Mouse (Mus musculus) heart, embryonic 14.5 days (tissue): ENCODE results near the gene Cyth1. TPM values are rescaled to one million over a fixed set of nuclear protein-coding genes. Genes with fewer than 3 reads are reported as not detected.

Source experiments
- ATAC-seq: fragments of 200-750 bp; cut with Nextera tagmentation; 2 replicates; pipeline ENCODE4 v1.8.0; 2017; ENCODE audit warnings: low read depth, moderate TSS enrichment; ENCODE audit not compliant: insufficient number of reproducible peaks, insufficient read depth, low FRiP score
- H3K27ac ChIP-seq, 2 experiments: fragments of 200-500 bp in 1 of 2; fragments of 300-500 bp in 1 of 2; sonication (generic) in 1 of 2; replicated peaks in 1 of 2; 2 replicates each; pipeline ENCODE4 v1.5.1; 2012 to 2014; ENCODE audit warnings: low read depth in 2 of 2, low read length in 2 of 2, control low read depth in 1 of 2, mild to moderate bottlenecking in 1 of 2, mixed read lengths in 1 of 2; ENCODE audit not compliant: control insufficient read depth in 1 of 2, insufficient read depth in 1 of 2
- H3K27me3 ChIP-seq: fragments of 300-500 bp; sonication (generic); 2 replicates; pipeline ENCODE4 v1.6.1; 2014; ENCODE audit warnings: mild to moderate bottlenecking, low read length, control low read depth; ENCODE audit not compliant: control insufficient read depth, insufficient read depth
- H3K36me3 ChIP-seq: fragments of 300-500 bp; sonication (generic); 2 replicates; pipeline ENCODE4 v1.6.1; 2014; ENCODE audit warnings: mild to moderate bottlenecking, control low read depth, low read length, mixed read lengths; ENCODE audit not compliant: control insufficient read depth, insufficient read depth
- H3K4me1 ChIP-seq, 2 experiments: fragments of 200-500 bp in 1 of 2; fragments of 300-500 bp in 1 of 2; sonication (generic) in 1 of 2; 2 replicates each; pipeline ENCODE4 v1.6.1; 2012 to 2014; ENCODE audit warnings: low read length in 2 of 2, control low read depth in 1 of 2, mixed read lengths in 1 of 2; ENCODE audit not compliant: control insufficient read depth in 2 of 2, insufficient read depth in 2 of 2
- H3K4me2 ChIP-seq: fragments of 300-500 bp; sonication (generic); 2 replicates; pipeline ENCODE4 v1.6.1; 2014; ENCODE audit warnings: mild to moderate bottlenecking, low read length
- H3K4me3 ChIP-seq, 2 experiments: fragments of 200-500 bp in 1 of 2; fragments of 300-500 bp in 1 of 2; sonication (generic) in 1 of 2; 2 replicates each; pipeline ENCODE4 v1.5.1; 2012 to 2014; ENCODE audit warnings: low read length in 2 of 2, mild to moderate bottlenecking in 2 of 2, control low read depth in 1 of 2, low read depth in 1 of 2, moderate library complexity in 1 of 2; ENCODE audit not compliant: control insufficient read depth in 1 of 2, insufficient read depth in 1 of 2
- H3K9ac ChIP-seq: fragments of 300-500 bp; sonication (generic); 2 replicates; pipeline ENCODE4 v1.6.1; 2014; ENCODE audit warnings: mild to moderate bottlenecking, low read length
- H3K9me3 ChIP-seq: fragments of 300-500 bp; sonication (generic); 2 replicates; pipeline ENCODE4 v1.6.1; 2016; ENCODE audit warnings: low read length, control low read depth; ENCODE audit not compliant: control insufficient read depth
- WGBS: fragments of 180-500 bp; shearing (Covaris S2); extraction: QIAGEN DNeasy Blood & Tissue Kit; methylation state at CpG from one replicate; pipeline ENCODE4 v1.1.7; 2014; 5-methylcytosine and 5-hydroxymethylcytosine counted together
- polyA plus RNA-seq: library from polyadenylated mRNA; unstranded; fragments of >200 nt; fragmentation: Nextera tagmentation; extraction: Ambion mirVana; gene quantifications from 2 replicates; pipeline ENCODE4 v1.2.1, GENCODE M21; 2014

Gene Cyth1
- polyA plus RNA-seq, 1 experiment from 2014 or later, result 15.9 TPM

DNA sequence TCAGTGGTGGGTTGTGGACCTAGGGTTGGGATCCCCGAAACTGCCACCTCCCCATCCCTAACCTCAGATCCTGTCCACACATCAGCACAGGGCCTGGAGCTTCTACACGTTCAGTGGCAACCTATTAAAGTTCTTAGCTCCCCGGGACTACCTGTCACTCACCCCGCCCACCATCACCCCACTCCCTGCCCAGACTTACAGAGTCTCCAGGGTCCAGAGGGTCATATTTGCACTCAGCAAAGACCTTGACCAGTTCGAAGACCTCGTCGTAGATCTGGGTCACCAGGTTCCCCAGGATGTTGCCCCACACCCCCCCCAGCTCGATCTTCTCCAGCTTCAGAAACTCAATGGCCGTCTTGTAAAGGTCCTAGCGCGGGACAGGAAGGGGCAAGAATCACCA, 126.8 kb downstream of the Cyth1 start:
- Histone ChIP-seq H3K36me3 (no peaks in the 10 kb centered on the region), H3K4me3 (no peak overlapping the region), H3K4me1 (peaks cover 12 to 14% of the 10 kb centered on the region in 2 experiments; a peak in 3 of 4 replicates), H3K4me2 (no peak overlapping the region), H3K27ac (no peak overlapping the region), H3K9me3 (no peaks in the 10 kb centered on the region), H3K27me3 (no peaks in the 10 kb centered on the region), H3K9ac (no peak overlapping the region)
- no peak for ATAC-seq
- 88% methylated on average over 11 of the region's 11 CpGs for WGBS

- Histone ChIP-seq H3K4me1 (peaks cover 8 to 14% of the 10 kb centered on the region in 2 experiments; a peak in 3 of 4 replicates), H3K4me2 (no peak overlapping the region), H3K9ac (no peak overlapping the region), H3K4me3 (no peak overlapping the region), H3K27ac (no peak overlapping the region), H3K36me3 (no peaks in the 10 kb centered on the region), H3K27me3 (no peaks in the 10 kb centered on the region), H3K9me3 (no peaks in the 10 kb centered on the region)
- WGBS, result 20% methylated on average over 8 of the region's 8 CpGs
- ATAC-seq, result peak; percentile 51; the same call in 1 of the 2 replicates
These were observed 129.6 kb downstream of the Cyth1 start for GRCm38 (mm10) chr11:118118777-118119176.

GRCm38 (mm10) chr11:118114581-118115110, 133.7 kb downstream of the Cyth1 start:
- Histone ChIP-seq H3K9me3 (no peaks in the 10 kb centered on the region), H3K9ac (no peak overlapping the region), H3K4me2 (no peak overlapping the region), H3K27ac (no peak overlapping the region), H3K27me3 (no peaks in the 10 kb centered on the region), H3K4me1 (peaks cover 8 to 14% of the 10 kb centered on the region in 2 experiments; a peak in 3 of 4 replicates), H3K4me3 (no peak overlapping the region), H3K36me3 (no peaks in the 10 kb centered on the region)
- 59% methylated on average over 8 of the region's 8 CpGs for WGBS
- ATAC-seq, result no peak

DNA sequence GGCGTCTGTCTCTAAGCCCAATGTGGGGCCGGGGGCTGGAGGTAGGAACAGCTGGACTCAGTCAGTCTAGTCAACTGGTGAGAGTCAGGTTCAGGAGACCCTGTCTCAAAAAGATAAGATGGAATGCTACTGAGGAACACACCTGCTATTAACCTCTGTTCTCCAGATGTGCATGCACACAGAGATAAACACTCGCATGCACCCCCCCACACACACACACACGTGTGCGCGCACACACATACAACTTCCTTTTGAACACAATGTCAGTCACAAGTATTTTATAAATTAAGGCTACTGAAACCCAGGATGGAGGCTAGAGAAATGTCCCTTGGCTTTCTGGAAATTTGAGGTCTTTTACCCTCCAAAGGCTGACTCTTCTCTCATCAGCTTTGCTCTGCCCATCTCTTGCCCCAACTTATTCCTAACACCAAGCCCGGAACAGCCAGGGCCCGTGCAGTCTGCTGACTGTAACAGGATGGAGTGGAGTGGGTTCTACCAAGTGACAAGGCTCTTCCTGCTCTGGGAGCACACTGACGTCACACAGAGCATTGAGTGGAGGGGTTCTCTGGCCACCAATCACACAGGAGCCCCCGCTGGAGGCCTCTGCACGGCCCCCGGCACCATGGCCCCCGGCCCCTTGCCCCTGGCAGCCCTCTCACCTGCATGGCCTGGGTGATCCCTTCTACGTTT, 134.7 kb downstream of the Cyth1 start:
- ATAC-seq, result no peak
- H3K4me2 ChIP-seq, result no peak overlapping the region
- WGBS, result 69% methylated on average over 14 of the region's 14 CpGs
- no peak overlapping the region for H3K27ac ChIP-seq
- H3K36me3 ChIP-seq, result no peaks in the 10 kb centered on the region
- peaks cover 4 to 6% of the 10 kb centered on the region in 2 experiments; a peak in 3 of 4 replicates for H3K4me1 ChIP-seq
- H3K4me3 ChIP-seq, result no peak overlapping the region
- no peaks in the 10 kb centered on the region for H3K9me3 ChIP-seq
- no peak overlapping the region for H3K9ac ChIP-seq
- no peaks in the 10 kb centered on the region for H3K27me3 ChIP-seq

- H3K9ac ChIP-seq, result no peak overlapping the region
- ATAC-seq, result peak; percentile 40; the same call in 1 of the 2 replicates
- 3% methylated on average over 5 of the region's 5 CpGs for WGBS
- H3K9me3 ChIP-seq, result no peaks in the 10 kb centered on the region
- H3K27ac ChIP-seq, result no peak overlapping the region
- no peak overlapping the region for H3K4me2 ChIP-seq
- H3K4me3 ChIP-seq, result no peak overlapping the region
- H3K4me1 ChIP-seq, result peaks cover 2 to 6% of the 10 kb centered on the region in 2 experiments; a peak in 1 of 4 replicates
- H3K27me3 ChIP-seq, result peaks cover 5% of the 10 kb centered on the region; the same call in 1 of the 2 replicates
- no peaks in the 10 kb centered on the region for H3K36me3 ChIP-seq
These were observed 144.4 kb downstream of the Cyth1 start for GRCm38 (mm10) chr11:118104001-118104400.

DNA sequence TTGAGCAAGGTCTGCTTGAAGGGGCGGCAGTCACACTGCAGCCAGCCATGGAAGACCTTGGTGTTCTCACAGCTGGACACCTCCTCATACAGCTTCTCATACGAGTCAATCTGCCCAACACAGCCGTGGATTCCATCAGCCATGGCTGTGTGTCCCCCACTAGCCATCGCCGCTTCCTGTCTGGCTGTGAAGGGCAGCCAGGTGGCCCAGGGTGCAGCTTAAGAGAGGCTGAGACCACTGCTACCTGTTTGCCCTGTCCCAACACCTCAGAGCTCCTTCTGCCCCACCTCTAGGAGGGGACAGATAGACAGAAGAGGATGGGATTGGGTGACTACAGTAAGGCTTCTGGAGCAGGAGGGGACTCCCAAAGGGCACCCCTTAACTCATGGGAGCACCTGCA, 145.0 kb downstream of the Cyth1 start:
- no peak overlapping the region for H3K4me3 ChIP-seq
- ATAC-seq, result no peak
- no peak overlapping the region for H3K9ac ChIP-seq
- no peak overlapping the region for H3K27ac ChIP-seq
- peaks cover 5% of the 10 kb centered on the region; the same call in 1 of the 2 replicates for H3K27me3 ChIP-seq
- peaks cover 0 to 4% of the 10 kb centered on the region in 2 experiments; a peak in 1 of 4 replicates for H3K4me1 ChIP-seq
- H3K36me3 ChIP-seq, result no peaks in the 10 kb centered on the region
- no peaks in the 10 kb centered on the region for H3K9me3 ChIP-seq
- WGBS, result 78% methylated on average over 5 of the region's 5 CpGs
- H3K4me2 ChIP-seq, result no peak overlapping the region

DNA sequence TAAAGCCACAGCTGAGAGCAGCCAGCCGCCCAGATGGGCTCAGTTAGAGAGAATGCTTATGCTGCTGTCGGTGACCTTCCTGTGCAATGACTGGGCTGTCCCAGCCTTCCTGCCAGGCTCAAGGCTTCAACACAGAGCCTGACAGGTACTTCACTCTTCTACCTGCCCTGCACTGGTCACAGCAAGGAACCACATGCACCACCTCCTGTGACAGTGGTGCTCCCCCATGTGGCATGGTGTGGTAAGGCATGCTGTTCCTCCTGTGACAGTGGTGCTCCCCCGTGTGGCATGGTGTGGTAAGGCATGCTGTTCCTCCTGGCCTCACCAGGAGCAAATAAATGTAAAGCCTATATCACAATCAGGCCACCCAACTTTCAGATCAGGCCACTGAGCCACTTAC, 145.6 kb downstream of the Cyth1 start:
- H3K36me3 ChIP-seq, result no peaks in the 10 kb centered on the region
- 56% methylated on average over 3 of the region's 3 CpGs for WGBS
- H3K9ac ChIP-seq, result no peak overlapping the region
- H3K4me1 ChIP-seq, result peaks cover 0 to 4% of the 10 kb centered on the region in 2 experiments; a peak in 1 of 4 replicates
- no peak overlapping the region for H3K27ac ChIP-seq
- peaks cover 5% of the 10 kb centered on the region; the same call in 1 of the 2 replicates for H3K27me3 ChIP-seq
- ATAC-seq, result no peak
- no peak overlapping the region for H3K4me3 ChIP-seq
- no peak overlapping the region for H3K4me2 ChIP-seq
- no peaks in the 10 kb centered on the region for H3K9me3 ChIP-seq
